Mouse (Mus musculus) embryonic facial prominence, embryonic 15.5 days (tissue): Measurements from ENCODE around the gene Pnkp. TPM values are rescaled to one million over a fixed set of nuclear protein-coding genes. Genes with fewer than 3 reads are reported as not detected.
A peak's percentile ranks its signal among the peaks of the same experiment; 100 is the strongest.

Source experiments
- ATAC-seq: fragments of 200-750 bp; cut with Nextera tagmentation; 2 replicates; pipeline ENCODE4 v1.8.0; 2017; ENCODE audit warnings: low read depth, moderate TSS enrichment; ENCODE audit not compliant: insufficient number of reproducible peaks, low FRiP score, low TSS enrichment
- H3K27ac ChIP-seq: fragments of 300-500 bp; sonication (generic); replicated peaks from 2 replicates; pipeline ENCODE4 v1.5.1; 2015; ENCODE audit warnings: mild to moderate bottlenecking, inconsistent platforms
- H3K27me3 ChIP-seq: fragments of 300-500 bp; sonication (generic); 2 replicates; pipeline ENCODE4 v1.6.1; 2015; ENCODE audit warnings: inconsistent platforms
- H3K36me3 ChIP-seq: fragments of 300-500 bp; sonication (generic); 2 replicates; pipeline ENCODE4 v1.6.1; 2015; ENCODE audit warnings: mild to moderate bottlenecking, inconsistent platforms
- H3K4me1 ChIP-seq: fragments of 300-500 bp; sonication (generic); 2 replicates; pipeline ENCODE4 v1.6.1; 2015; ENCODE audit warnings: inconsistent platforms
- H3K4me2 ChIP-seq: fragments of 300-500 bp; sonication (generic); replicated peaks from 2 replicates; pipeline ENCODE4 v1.6.1; 2015; ENCODE audit warnings: mild to moderate bottlenecking, inconsistent platforms
- H3K4me3 ChIP-seq: fragments of 300-500 bp; sonication (generic); replicated peaks from 2 replicates; pipeline ENCODE4 v1.5.1; 2015; ENCODE audit warnings: mild to moderate bottlenecking, inconsistent platforms
- H3K9ac ChIP-seq: fragments of 300-500 bp; sonication (generic); 2 replicates; pipeline ENCODE4 v1.6.1; 2015; ENCODE audit warnings: inconsistent platforms
- H3K9me3 ChIP-seq: fragments of 300-500 bp; sonication (generic); replicated peaks from 2 replicates; pipeline ENCODE4 v1.6.1; 2016; ENCODE audit warnings: inconsistent platforms
- WGBS: fragments of 180-500 bp; shearing (Covaris S2); methylation state at CpG from one replicate; pipeline ENCODE4 v1.1.7; 2015; 5-methylcytosine and 5-hydroxymethylcytosine counted together
- polyA plus RNA-seq: library from polyadenylated mRNA; unstranded; fragments of >200 nt; fragmentation: Nextera tagmentation; extraction: Ambion mirVana; gene quantifications from 2 replicates; pipeline ENCODE4 v1.2.1, GENCODE M21; 2015

Gene Pnkp
- polyA plus RNA-seq, 1 experiment from 2014 or later, result 37.3 TPM

DNA sequence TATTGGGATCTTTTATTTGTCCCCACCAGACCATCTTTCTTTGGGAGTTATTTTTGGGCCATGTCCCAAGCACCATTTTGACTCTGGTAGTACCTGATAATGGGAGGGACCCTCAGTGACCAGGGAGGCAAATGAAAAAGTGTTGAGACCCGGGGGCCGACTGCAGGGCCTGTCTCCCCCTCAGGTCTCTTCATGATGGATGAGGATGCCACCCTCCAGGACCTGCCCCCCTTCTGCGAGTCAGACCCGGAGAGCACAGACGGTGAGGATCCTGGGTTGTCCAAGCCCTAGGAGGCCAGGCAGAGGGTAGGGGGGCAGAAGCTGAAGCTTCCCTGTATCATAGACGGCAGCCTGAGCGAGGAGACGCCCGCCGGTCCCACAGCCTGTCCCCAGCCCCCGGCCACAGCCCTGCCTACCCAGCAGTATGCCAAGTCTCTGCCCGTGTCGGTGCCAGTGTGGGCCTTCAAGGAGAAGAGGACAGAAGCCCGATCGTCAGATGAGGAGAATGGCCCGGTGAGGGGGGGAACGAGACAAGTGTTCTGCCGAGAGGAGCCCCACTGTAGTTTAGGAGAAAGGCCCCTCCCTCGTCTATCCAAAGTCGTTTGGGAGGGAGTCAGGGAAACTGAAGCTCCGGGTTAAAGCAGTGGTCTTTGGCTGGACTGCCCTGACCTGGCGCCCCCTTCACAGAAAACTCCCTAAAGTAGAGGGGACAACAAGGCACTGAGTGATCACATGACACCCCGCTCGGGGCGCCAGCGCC lies 3.2 kb upstream of the Pnkp start:
- Histone ChIP-seq H3K9ac (peak overlapping the region; percentile 50), H3K4me3 (peak overlapping the region; percentile 49), H3K9me3 (no peaks in the 10 kb centered on the region), H3K36me3 (peaks cover 6% of the 10 kb centered on the region; the same call in 1 of the 2 replicates), H3K27me3 (no peaks in the 10 kb centered on the region), H3K4me2 (peak overlapping the region; percentile 91), H3K4me1 (peaks cover 75% of the 10 kb centered on the region), H3K27ac (peak overlapping the region; percentile 95)
- no peak for ATAC-seq
- 28% methylated on average over 26 of the region's 26 CpGs for WGBS

DNA sequence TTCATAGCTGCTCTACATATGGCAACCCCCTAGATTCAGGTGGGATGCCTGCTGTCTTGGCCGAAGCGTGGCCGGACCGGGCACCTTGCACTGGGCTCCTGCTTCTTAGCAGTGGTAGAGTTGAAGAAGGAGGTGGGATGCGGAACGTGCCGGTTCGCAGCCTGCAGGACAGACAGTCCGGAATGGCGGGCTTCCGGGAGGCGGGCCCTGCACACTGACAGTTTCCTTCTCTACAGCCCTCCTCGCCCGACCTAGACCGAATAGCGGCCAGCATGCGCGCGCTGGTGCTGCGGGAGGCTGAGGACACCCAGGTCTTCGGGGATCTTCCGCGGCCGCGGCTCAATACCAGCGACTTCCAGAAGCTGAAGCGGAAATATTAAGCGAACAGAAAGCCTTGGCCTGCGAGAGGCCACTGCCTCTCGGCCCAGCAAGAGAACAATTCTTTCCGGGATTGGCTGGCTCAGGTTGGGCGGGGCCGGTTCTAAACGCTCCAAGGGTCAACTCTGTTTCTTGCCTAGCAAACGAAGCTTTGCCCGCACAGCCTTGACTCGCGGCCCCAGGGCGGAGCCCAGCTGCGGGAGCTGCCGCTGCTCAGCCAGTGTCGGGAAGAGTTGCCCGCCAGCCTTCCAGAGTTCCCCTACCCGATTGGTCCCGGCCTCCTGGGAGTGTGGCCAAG lies 2.4 kb upstream of the Pnkp start:
- peak overlapping the region; percentile 50 for H3K9ac ChIP-seq
- 3% methylated on average over 45 of the region's 45 CpGs for WGBS
- ATAC-seq, result peak; percentile 45

DNA sequence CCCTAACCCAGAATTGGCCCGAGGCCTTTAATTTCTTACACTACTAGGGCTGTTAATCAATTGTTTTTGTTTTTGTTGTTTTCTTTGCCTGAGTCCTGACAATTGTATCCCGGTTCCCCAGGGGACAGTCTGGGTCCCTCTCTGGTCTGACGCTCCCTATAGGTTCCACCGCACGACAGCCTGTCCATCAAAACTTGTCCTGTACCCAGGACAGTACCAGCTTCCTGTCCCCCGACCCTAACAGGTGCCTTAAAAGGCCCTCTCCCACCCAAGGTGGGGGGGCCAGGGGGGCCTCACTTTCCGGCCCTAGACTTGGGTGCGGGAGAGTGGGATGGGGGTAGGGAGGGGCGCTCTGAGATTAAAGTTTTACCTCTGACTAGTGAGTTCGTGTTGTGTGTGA lies 1.9 kb upstream of the Pnkp start:
- Histone ChIP-seq H3K4me1 (peaks cover 78% of the 10 kb centered on the region), H3K4me2 (peak overlapping the region; percentile 91), H3K27me3 (no peaks in the 10 kb centered on the region), H3K9me3 (no peaks in the 10 kb centered on the region), H3K4me3 (peak overlapping the region; percentile 49), H3K27ac (peak overlapping the region; percentile 95), H3K36me3 (peaks cover 13% of the 10 kb centered on the region), H3K9ac (peak overlapping the region; percentile 50; the same call in 1 of the 2 replicates)
- WGBS, result 37% methylated on average over 10 of the region's 10 CpGs
- ATAC-seq, result no peak

More for the DNA sequence above, 2.4 kb upstream of the Pnkp start:
- peaks cover 75% of the 10 kb centered on the region for H3K4me1 ChIP-seq
- peak overlapping the region; percentile 95 for H3K27ac ChIP-seq
- peak overlapping the region; percentile 49 for H3K4me3 ChIP-seq
- H3K4me2 ChIP-seq, result peak overlapping the region; percentile 91
- peaks cover 8% of the 10 kb centered on the region for H3K36me3 ChIP-seq
- no peaks in the 10 kb centered on the region for H3K27me3 ChIP-seq
- H3K9me3 ChIP-seq, result no peaks in the 10 kb centered on the region

DNA sequence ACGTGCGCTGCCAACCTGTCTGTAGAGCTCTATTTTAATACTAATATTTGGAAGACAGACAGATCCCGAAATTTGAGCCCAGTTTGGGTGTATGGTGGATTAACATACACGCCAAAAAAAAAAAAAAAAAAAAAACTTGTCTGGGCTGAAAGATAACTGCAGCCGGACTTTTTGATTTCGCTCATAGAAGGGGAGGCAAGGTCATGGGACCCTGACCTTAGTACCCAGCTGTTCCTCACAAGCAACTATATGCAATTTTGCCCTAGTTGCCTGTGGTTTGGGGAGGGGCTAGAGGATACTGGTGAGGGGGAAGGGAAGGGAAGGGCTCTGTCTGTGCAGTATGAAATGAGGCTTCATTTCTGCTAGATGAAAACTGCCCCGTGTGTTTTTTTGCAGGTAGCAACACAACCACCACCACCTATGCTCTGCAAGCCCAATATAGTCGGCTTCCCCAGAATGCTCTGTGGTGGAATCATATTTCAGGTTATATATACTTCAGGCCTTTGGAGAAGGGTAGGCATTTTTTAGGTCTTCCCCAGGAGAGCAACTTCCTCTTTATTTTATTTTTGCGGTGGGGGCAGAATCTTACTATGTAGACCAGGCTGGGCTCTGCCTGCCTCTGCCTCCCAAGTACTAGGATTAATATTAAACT lies 548 bp upstream of the Pnkp start:
- H3K36me3 ChIP-seq, result peaks cover 14% of the 10 kb centered on the region
- WGBS, result 60% methylated on average over 9 of the region's 9 CpGs
- peak overlapping the region; percentile 93 for H3K4me2 ChIP-seq
- no peak for ATAC-seq
- peaks cover 78% of the 10 kb centered on the region for H3K4me1 ChIP-seq
- no peaks in the 10 kb centered on the region for H3K27me3 ChIP-seq
- peak overlapping the region; percentile 92 for H3K27ac ChIP-seq
- H3K9me3 ChIP-seq, result no peaks in the 10 kb centered on the region
- peak overlapping the region; percentile 72 for H3K4me3 ChIP-seq
- no peak overlapping the region for H3K9ac ChIP-seq

DNA sequence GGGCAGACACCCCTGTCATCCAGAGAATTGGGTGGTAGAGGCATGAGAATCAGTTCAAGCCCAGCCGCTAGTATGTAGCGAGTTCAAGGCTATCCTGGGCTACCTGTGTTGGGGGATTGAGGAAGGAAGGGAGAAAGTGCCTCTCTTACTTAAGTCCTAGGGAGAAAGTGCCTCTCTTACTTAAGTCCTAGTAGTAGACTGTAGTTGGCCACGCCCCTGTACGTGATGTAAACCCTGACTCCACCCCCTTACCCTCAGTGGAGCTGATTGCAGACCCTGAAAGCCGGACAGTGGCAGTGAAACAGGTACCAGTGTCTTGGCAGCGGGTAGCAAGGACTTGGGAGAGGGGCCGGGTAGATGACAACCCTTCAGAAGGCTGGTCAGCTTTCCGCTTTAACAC lies 966 bp downstream of the Pnkp start:
- 26% methylated on average over 8 of the region's 8 CpGs for WGBS

DNA sequence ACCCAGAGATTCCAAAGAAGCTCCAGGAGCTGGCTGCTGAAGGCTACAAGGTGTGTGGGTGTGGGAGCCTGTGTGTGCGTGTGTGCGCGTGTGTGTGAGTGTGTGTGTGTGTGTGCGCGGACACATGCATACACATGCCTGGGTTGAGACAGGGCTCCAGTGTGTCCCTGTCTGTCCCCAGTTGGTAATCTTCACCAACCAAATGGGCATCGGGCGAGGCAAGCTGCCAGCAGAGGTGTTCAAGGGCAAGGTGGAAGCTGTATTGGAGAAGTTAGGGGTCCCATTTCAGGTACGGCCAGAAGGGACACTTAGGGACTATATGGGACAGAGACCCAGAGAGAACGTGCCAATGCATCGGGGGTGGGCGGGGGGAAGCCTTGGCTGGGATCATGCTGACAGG lies 3.0 kb downstream of the Pnkp start:
- ATAC-seq, result no peak
- Histone ChIP-seq H3K4me1 (peaks cover 68% of the 10 kb centered on the region), H3K27me3 (no peaks in the 10 kb centered on the region), H3K4me2 (no peak overlapping the region), H3K36me3 (peaks cover 43% of the 10 kb centered on the region), H3K27ac (no peak overlapping the region), H3K4me3 (no peak overlapping the region), H3K9me3 (no peaks in the 10 kb centered on the region), H3K9ac (no peak overlapping the region)
- WGBS, result 89% methylated on average over 11 of the region's 11 CpGs

More for the DNA sequence above, 966 bp downstream of the Pnkp start:
- H3K27me3 ChIP-seq, result no peaks in the 10 kb centered on the region
- H3K4me1 ChIP-seq, result peaks cover 68% of the 10 kb centered on the region
- no peak for ATAC-seq
- peak overlapping the region; percentile 93 for H3K4me2 ChIP-seq
- H3K4me3 ChIP-seq, result peak overlapping the region; percentile 72
- H3K9me3 ChIP-seq, result no peaks in the 10 kb centered on the region
- H3K27ac ChIP-seq, result peak overlapping the region; percentile 92; the same call in 1 of the 2 replicates
- H3K36me3 ChIP-seq, result peaks cover 26% of the 10 kb centered on the region
- peak overlapping the region; percentile 76 for H3K9ac ChIP-seq

DNA sequence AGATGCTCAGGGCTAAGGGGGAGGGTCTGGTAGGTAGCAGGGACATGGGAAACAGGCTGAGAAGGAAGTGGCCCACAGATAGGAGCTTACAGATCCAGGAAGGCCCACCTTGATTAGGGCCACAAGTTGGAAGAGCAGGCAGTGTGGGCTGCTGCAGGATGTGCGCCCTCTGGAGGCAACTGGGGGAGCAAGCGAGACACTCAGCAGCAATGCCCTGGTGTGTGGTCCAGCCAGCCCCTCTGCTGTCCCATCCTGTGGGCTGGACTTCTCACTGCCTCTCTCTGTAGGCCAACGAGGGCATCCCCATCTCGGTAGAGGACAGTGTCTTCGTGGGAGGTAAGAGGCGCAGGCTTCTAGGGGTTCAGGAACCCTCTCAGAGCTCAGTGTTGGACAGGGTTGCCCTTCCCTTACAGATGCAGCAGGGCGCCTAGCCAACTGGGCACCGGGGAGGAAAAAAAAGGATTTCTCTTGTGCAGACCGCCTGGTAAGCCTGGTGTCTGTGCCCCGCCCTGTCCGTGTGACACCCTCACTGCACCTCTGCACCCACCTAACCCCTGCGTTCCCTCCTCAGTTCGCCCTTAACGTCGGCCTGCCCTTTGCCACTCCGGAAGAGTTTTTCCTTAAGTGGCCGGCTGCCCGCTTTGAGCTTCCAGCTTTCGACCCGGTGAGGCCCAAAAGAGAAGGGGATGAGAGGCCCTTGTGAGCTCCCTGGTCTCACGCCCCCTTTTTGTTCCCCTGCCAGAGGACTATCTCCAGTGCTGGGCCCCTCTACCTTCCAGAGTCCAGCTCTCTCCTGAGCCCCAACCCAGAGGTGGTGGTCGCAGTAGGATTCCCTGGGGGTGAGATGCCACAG lies 3.9 kb downstream of the Pnkp start:
- no peak overlapping the region for H3K4me2 ChIP-seq
- 57% methylated on average over 22 of the region's 22 CpGs for WGBS
- no peak for ATAC-seq
- H3K4me1 ChIP-seq, result peaks cover 68% of the 10 kb centered on the region
- no peak overlapping the region for H3K4me3 ChIP-seq
- no peak overlapping the region for H3K9ac ChIP-seq
- no peaks in the 10 kb centered on the region for H3K27me3 ChIP-seq
- H3K9me3 ChIP-seq, result no peaks in the 10 kb centered on the region
- peaks cover 52% of the 10 kb centered on the region for H3K36me3 ChIP-seq
- H3K27ac ChIP-seq, result peak overlapping the region; percentile 58

DNA sequence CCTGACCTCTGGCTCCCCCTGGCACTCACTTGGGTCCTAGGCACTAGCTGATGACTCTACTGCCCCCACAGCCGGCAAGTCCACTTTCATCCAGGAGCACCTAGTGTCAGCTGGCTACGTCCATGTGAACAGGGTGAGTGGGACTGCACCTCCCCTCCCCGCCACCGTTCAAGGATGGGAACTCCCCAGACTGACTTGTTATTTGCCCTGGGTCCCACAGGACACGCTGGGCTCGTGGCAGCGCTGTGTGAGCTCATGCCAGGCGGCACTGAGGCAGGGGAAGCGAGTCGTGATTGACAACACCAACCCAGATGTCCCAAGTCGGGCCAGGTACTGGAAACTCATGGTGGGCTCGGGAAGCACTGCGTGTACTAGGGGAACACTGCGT lies 4.5 kb downstream of the Pnkp start:
- 70% methylated on average over 14 of the region's 14 CpGs for WGBS
- Histone ChIP-seq H3K4me3 (no peak overlapping the region), H3K9ac (no peak overlapping the region), H3K27ac (peak overlapping the region; percentile 58; the same call in 1 of the 2 replicates), H3K9me3 (no peaks in the 10 kb centered on the region), H3K27me3 (no peaks in the 10 kb centered on the region), H3K4me1 (peaks cover 68% of the 10 kb centered on the region), H3K36me3 (peaks cover 56% of the 10 kb centered on the region), H3K4me2 (no peak overlapping the region)
- ATAC-seq, result no peak

DNA sequence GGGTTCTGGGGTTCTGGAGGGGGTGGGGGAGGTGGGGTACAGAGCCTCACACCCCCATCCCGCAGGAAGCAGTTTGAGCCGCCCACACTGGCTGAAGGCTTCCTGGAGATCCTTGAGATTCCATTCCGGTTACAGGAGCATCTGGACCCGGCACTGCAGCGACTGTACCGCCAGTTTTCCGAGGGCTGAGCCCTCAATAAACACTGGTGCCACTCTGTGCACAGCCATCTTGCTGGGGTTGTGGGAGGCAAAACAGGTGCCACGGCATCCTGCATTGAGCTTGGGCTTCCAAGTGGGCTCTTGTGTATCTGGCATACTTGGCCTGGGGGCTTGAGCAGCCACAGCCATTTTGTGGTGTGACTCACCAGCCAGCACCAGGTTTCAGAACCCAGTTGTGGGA lies 5.5 kb downstream of the Pnkp start:
- Histone ChIP-seq H3K4me3 (no peak overlapping the region), H3K4me2 (no peak overlapping the region), H3K27ac (no peak overlapping the region), H3K27me3 (no peaks in the 10 kb centered on the region), H3K9ac (no peak overlapping the region), H3K9me3 (no peaks in the 10 kb centered on the region), H3K4me1 (peaks cover 71% of the 10 kb centered on the region), H3K36me3 (peaks cover 56% of the 10 kb centered on the region)
- no peak for ATAC-seq
- WGBS, result 76% methylated on average over 8 of the region's 8 CpGs

DNA sequence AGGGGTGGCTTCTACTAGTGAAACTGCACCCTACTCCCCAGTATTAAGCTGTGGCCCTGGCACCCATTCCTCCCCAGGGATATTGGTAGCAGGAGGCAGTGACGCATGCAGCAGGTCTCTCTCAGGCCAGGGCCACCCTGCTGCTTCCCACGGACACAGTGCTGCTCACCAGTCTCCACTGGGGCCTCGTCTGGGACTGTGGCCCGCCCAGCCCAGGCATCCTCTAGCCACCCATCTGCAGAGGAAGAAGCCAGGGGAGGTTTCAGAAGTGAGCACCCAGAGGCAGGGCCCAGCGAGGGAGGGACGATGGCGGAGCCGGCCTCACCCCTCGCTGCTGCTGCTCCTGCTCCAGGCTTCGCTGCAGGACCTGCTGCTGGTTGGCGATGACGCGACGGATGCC lies 6.3 kb downstream of the Pnkp start:
- Histone ChIP-seq H3K4me1 (peaks cover 71% of the 10 kb centered on the region), H3K27ac (no peak overlapping the region), H3K36me3 (peaks cover 56% of the 10 kb centered on the region), H3K4me2 (no peak overlapping the region), H3K9me3 (no peaks in the 10 kb centered on the region), H3K4me3 (no peak overlapping the region), H3K27me3 (no peaks in the 10 kb centered on the region), H3K9ac (no peak overlapping the region)
- no peak for ATAC-seq
- whole genome bisulfite sequencing, result 80% methylated on average over 14 of the region's 14 CpGs
